Mouse (Mus musculus) stomach, postnatal 0 days (tissue): ENCODE results near the gene Pip4k2a.

Experiments
- CTCF ChIP-seq: IDR thresholded peaks from 2 replicates; pipeline ENCODE4 v1.5.1; 2016; ENCODE audit warnings: antibody characterized with exemption, low read depth, mild to moderate bottlenecking, moderate library complexity
- EP300 ChIP-seq: optimal IDR thresholded peaks from 2 replicates; pipeline ENCODE3; 2016; ENCODE audit warnings: antibody characterized with exemption

GRCm38 (mm10) chr2:18857952-18858351 is 140.0 kb downstream of the Pip4k2a start:
- TF ChIP-seq EP300 (no peak), CTCF (no peak)
